Mouse (Mus musculus): ENCODE data around the gene 1810046K07Rik.

The 1810046K07Rik gene

GRCm38 (mm10) chr9:51256780-51257502 lies 71.8 kb downstream of the 1810046K07Rik start:
- in situ Hi-C loops (cut with MboI; ENCODE audit: low pct_unique_long_range_greater_than_20kb in 1 of 2, low sequenced_read_pairs in 2 of 2, unreplicated experiment in 1 of 2) = no loop called here

Data from mouse embryonic stem cell (cell line).